In genomic region chr10:31295705-31296104, GRCm38 (mm10) we compare ENCODE assay signal across 16 mouse cellular contexts. TPM values are rescaled to one million over a fixed set of nuclear protein-coding genes. Genes with fewer than 3 reads are reported as not detected.
A peak's percentile ranks its signal among the peaks of the same experiment; 100 is the strongest.
DNase-seq lines count a peak whose midpoint lies in the region; ATAC-seq and TF ChIP-seq lines count a peak whose summit lies in the region.
"Had no signal": no experiment of that assay in that cellular context is flagged by ENCODE, and none has a peak within 500 bp of the region (broad histone marks: within the 10 kb centered on the region; RNA-seq: fewer than 3 reads in every experiment).

No protein-coding gene starts in this region.

- intact Hi-C loops in heart, postnatal 14 days (cut with DNase I) = no loop called here

- peak overlapping the region; percentile 13; the same call in 1 of the 2 replicates for H3K27ac ChIP-seq in heart, postnatal 0 days (ENCODE audit: low read depth)
- H3K27ac ChIP-seq in midbrain, embryonic 10.5 days (replicated peaks) = peak overlapping the region; percentile 47
- H3K27ac ChIP-seq in midbrain, embryonic 15.5 days = no peak overlapping the region
- no peak overlapping the region for H3K27ac ChIP-seq in midbrain, postnatal 0 days (ENCODE audit: low read depth, low read length)
- H3K27ac ChIP-seq: embryonic facial prominence, embryonic 15.5 days; gastrocnemius, adult 2 months; heart, embryonic 10.5 days; lung, embryonic 15.5 days had no signal

- H3K4me2 ChIP-seq in heart, postnatal 0 days (ENCODE audit: low read depth, low read length) = no peak overlapping the region
- no peak overlapping the region for H3K4me2 ChIP-seq in midbrain, embryonic 15.5 days
- no peak overlapping the region for H3K4me2 ChIP-seq in midbrain, postnatal 0 days (ENCODE audit: low read depth, low read length, poor library complexity, severe bottlenecking)
- H3K4me2 ChIP-seq: embryonic facial prominence, embryonic 15.5 days; lung, embryonic 15.5 days had no signal

- ATAC-seq in heart, postnatal 0 days (ENCODE audit: insufficient read depth, low read depth) = no peak
- ATAC-seq in midbrain, embryonic 15.5 days (replicated peaks) = no peak
- 0 out of 2 replicates have a peak, but pooled peaks have one; percentile 13 for ATAC-seq in midbrain, postnatal 0 days (ENCODE audit: low FRiP score)

- H3K36me3 ChIP-seq in heart, postnatal 0 days (replicated peaks; ENCODE audit: control insufficient read depth, insufficient read depth, low read length) = no peaks in the 10 kb centered on the region
- no peaks in the 10 kb centered on the region for H3K36me3 ChIP-seq in midbrain, embryonic 10.5 days
- no peaks in the 10 kb centered on the region for H3K36me3 ChIP-seq in midbrain, embryonic 15.5 days (replicated peaks)
- H3K36me3 ChIP-seq in midbrain, postnatal 0 days (ENCODE audit: insufficient read depth, low read length) = no peaks in the 10 kb centered on the region
- H3K36me3 ChIP-seq: embryonic facial prominence, embryonic 15.5 days; heart, embryonic 10.5 days; lung, embryonic 15.5 days had no signal

- no peak for DNase-seq in heart, postnatal 0 days (ENCODE audit: low spot score)
- no peak for DNase-seq in heart, postnatal 14 days
- no peak for DNase-seq in midbrain, embryonic 10.5 days (ENCODE audit: low spot score)
- peak; percentile 69 for DNase-seq in fibroblast of lung, adult 2 months (ENCODE audit: low read depth)
- DNase-seq in midbrain, postnatal 0 days (ENCODE audit: low spot score) = peak; percentile 53
- DNase-seq in spleen, adult 18-20 months = no peak
- DNase-seq: cerebellum, adult 18-20 months; gastrocnemius, adult 2 months; kidney, adult 18-20 months; liver; right cerebral cortex, postnatal 4 days had no signal

- WGBS in heart, postnatal 0 days = 36% methylated on average over 5 of the region's 5 CpGs
- WGBS in midbrain, embryonic 10.5 days = 28% methylated on average over 5 of the region's 5 CpGs
- 17% methylated on average over 5 of the region's 5 CpGs for WGBS in midbrain, embryonic 15.5 days
- 18% methylated on average over 5 of the region's 5 CpGs for WGBS in midbrain, postnatal 0 days

- no peak for TF ChIP-seq EP300 in heart, postnatal 0 days (IDR thresholded peaks at IDR 0.05; ENCODE audit: low read depth)

- H3K4me3 ChIP-seq in heart, postnatal 0 days (ENCODE audit: low read depth, low read length) = no peak overlapping the region
- H3K4me3 ChIP-seq in midbrain, embryonic 10.5 days = no peak overlapping the region
- H3K4me3 ChIP-seq in midbrain, embryonic 15.5 days = no peak overlapping the region
- H3K4me3 ChIP-seq in midbrain, postnatal 0 days (ENCODE audit: low read depth, low read length) = no peak overlapping the region
- H3K4me3 ChIP-seq: embryonic facial prominence, embryonic 15.5 days; gastrocnemius, adult 2 months; heart, embryonic 10.5 days; lung, embryonic 15.5 days had no signal

- no peak overlapping the region for H3K9ac ChIP-seq in heart, postnatal 0 days (replicated peaks; ENCODE audit: low read depth, low read length)
- no peak overlapping the region for H3K9ac ChIP-seq in midbrain, embryonic 15.5 days
- H3K9ac ChIP-seq in midbrain, postnatal 0 days (replicated peaks; ENCODE audit: low read length, poor library complexity, severe bottlenecking) = no peak overlapping the region
- H3K9ac ChIP-seq: embryonic facial prominence, embryonic 15.5 days; lung, embryonic 15.5 days had no signal

- H3K4me1 ChIP-seq in heart, postnatal 0 days (ENCODE audit: control insufficient read depth, insufficient read depth) = peaks cover 17% of the 10 kb centered on the region; the same call in 1 of the 2 replicates
- peaks cover 26% of the 10 kb centered on the region for H3K4me1 ChIP-seq in midbrain, embryonic 10.5 days
- 0 out of 2 replicates have a peak, but pooled peaks cover 3% of the 10 kb centered on the region for H3K4me1 ChIP-seq in midbrain, embryonic 15.5 days
- H3K4me1 ChIP-seq in midbrain, postnatal 0 days (ENCODE audit: insufficient read depth, low read length) = no peaks in the 10 kb centered on the region
- H3K4me1 ChIP-seq: embryonic facial prominence, embryonic 15.5 days; heart, embryonic 10.5 days; lung, embryonic 15.5 days had no signal

- no peak for TF ChIP-seq CTCF in heart, postnatal 0 days (IDR thresholded peaks at IDR 0.05; ENCODE audit: low read depth)
- TF ChIP-seq CTCF in midbrain, postnatal 0 days (IDR thresholded peaks at IDR 0.05) = no peak

- no peaks in the 10 kb centered on the region for H3K27me3 ChIP-seq in heart, postnatal 0 days (ENCODE audit: control insufficient read depth, insufficient read depth, low read length)
- no peaks in the 10 kb centered on the region for H3K27me3 ChIP-seq in midbrain, embryonic 10.5 days (ENCODE audit: low read depth, poor library complexity, severe bottlenecking)
- H3K27me3 ChIP-seq in midbrain, embryonic 15.5 days (replicated peaks) = no peaks in the 10 kb centered on the region
- no peaks in the 10 kb centered on the region for H3K27me3 ChIP-seq in midbrain, postnatal 0 days (ENCODE audit: insufficient read depth, low read length)
- H3K27me3 ChIP-seq: CH12.LX; embryonic facial prominence, embryonic 15.5 days; lung, embryonic 15.5 days had no signal

- H3K9me3 ChIP-seq in heart, postnatal 0 days (replicated peaks; ENCODE audit: control insufficient read depth, low read length) = no peaks in the 10 kb centered on the region
- no peaks in the 10 kb centered on the region for H3K9me3 ChIP-seq in midbrain, embryonic 10.5 days (replicated peaks)
- H3K9me3 ChIP-seq in midbrain, embryonic 15.5 days = no peaks in the 10 kb centered on the region
- H3K9me3 ChIP-seq in midbrain, postnatal 0 days (ENCODE audit: low read length) = no peaks in the 10 kb centered on the region
- H3K9me3 ChIP-seq: embryonic facial prominence, embryonic 15.5 days; heart, embryonic 10.5 days; lung, embryonic 15.5 days had no signal

RNA-seq across cellular contexts. Expression of gene Hddc2, which starts 17.5 kb away (rescaled TPM):
- total RNA-seq in heart, postnatal 0 days (2014; rRNA removed; ENCODE audit: low replicate concordance) = 20.8 and 46.8 TPM in 2 replicates
- polyA plus RNA-seq in heart, postnatal 0 days (2015; fragmentation: Nextera tagmentation; extraction: Ambion mirVana) = 51.8 and 56.9 TPM in 2 replicates
- 10 to 100 TPM in 1 of 2 experiments, 1 to 10 TPM in 1; 9.3 to 10.7 TPM for total RNA-seq in heart, postnatal 14 days (2021)
- 78.0 and 86.1 TPM in 2 replicates for polyA plus RNA-seq in midbrain, embryonic 10.5 days (2016; fragmentation: Nextera tagmentation; extraction: Ambion mirVana)
- polyA plus RNA-seq in midbrain, embryonic 15.5 days (2015; fragmentation: Nextera tagmentation; extraction: Ambion mirVana) = 51.8 and 53.3 TPM in 2 replicates
- total RNA-seq in midbrain, postnatal 0 days (2014; rRNA removed) = 31.2 and 45.2 TPM in 2 replicates
- polyA plus RNA-seq in midbrain, postnatal 0 days (2015; fragmentation: Nextera tagmentation; extraction: Ambion mirVana) = 73.7 and 80.8 TPM in 2 replicates

Comparison
In these comparisons a context has a peak if more than half of its experiments do, and no peak if none do; other contexts are left out.
1. DNase-seq: peak in fibroblast of lung, adult 2 months (single experiment) and midbrain, postnatal 0 days (single experiment); none in heart, postnatal 0 days (single experiment), heart, postnatal 14 days (0 of 2), midbrain, embryonic 10.5 days (single experiment) and spleen, adult 18-20 months (0 of 2).
2. H3K27ac ChIP-seq: peak in heart, postnatal 0 days (single experiment) and midbrain, embryonic 10.5 days (single experiment); none in midbrain, embryonic 15.5 days (single experiment) and midbrain, postnatal 0 days (single experiment).